Mouse (Mus musculus): Measurements from ENCODE around the gene Polr2h. TPM values are rescaled to one million over a fixed set of nuclear protein-coding genes. Genes with fewer than 3 reads are reported as not detected.

The Polr2h gene
- total and polyA plus RNA-seq, 3 experiments, result 9.0 to 11.8 (median 9.0) TPM

DNA sequence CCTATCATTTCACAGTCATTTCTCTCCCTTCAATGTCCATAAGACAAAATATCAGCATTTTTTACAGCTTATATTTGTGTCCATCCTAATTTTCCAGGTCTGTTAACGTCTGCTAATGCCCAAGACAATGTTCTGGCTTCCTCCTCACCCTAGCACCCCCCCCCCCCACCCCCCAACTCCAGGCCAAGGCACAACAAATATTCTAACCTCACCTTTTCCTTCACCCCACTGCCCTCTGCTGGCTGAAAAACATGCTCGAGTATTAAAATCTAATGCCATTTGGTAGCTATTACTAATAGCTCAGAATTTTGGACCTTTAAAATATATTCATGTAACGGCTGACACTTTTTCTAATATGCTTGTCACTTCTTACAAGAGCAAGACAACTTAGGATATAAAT is 44.2 kb downstream of the Polr2h start:
- H3K36me3 ChIP-seq (ENCODE audit: control insufficient read depth, insufficient read depth, low read length), result no peaks in the 10 kb centered on the region
- intact Hi-C loops (cut with DNase I), result loop anchor here (2.0 kb wide), 1 partner anchor 37 kb away; no protein-coding TSS in a partner anchor
- no peak overlapping the region for H3K4me3 ChIP-seq
- no peak overlapping the region for H3K9ac ChIP-seq (ENCODE audit: low read depth, low read length)
- no peaks in the 10 kb centered on the region for H3K79me2 ChIP-seq (replicated peaks; ENCODE audit: control insufficient read depth, insufficient read depth, low read length)
- H3K27ac ChIP-seq, result no peak overlapping the region
- WGBS, result 5% methylated on average over 3 of the region's 3 CpGs
- H3K27me3 ChIP-seq (ENCODE audit: control insufficient read depth, insufficient read depth, low read length), result no peaks in the 10 kb centered on the region
- DNase-seq, result peak; percentile 21 to 48
- TF ChIP-seq CTCF (IDR thresholded peaks at IDR 0.05) (peak; percentile 68), EP300 (IDR thresholded peaks at IDR 0.05; ENCODE audit: insufficient read depth, low read depth, low read length) (no peak)
- H3K4me1 ChIP-seq (ENCODE audit: control insufficient read depth, insufficient read depth, low read length), result no peaks in the 10 kb centered on the region

DNA sequence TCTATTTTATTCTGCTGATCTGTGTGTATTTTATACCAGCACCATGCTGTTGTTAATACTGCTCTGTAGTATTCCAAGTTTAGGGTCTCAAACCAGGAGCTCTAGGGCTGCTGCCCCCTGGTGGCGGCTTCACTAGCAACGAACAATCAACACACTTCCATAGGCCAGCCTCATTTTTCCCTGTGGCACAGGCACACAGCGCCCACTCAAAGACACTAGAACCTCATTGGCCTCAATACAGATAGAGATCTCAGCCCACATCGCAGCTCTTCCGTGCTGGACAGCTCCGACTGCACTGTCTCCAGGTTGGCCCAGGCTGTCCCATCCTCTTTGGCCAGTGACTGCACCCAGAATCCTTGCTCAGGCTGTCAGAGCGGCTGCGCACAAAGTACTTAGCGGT is 47.8 kb downstream of the Polr2h start:
- intact Hi-C loops (cut with DNase I), result loop anchor here (2.0 kb wide), 2 partner anchors 56 to 268 kb away; no protein-coding TSS in a partner anchor
- DNase-seq, result peak; percentile 25 to 57
- no peaks in the 10 kb centered on the region for H3K27me3 ChIP-seq (ENCODE audit: control insufficient read depth, insufficient read depth, low read length)
- no peaks in the 10 kb centered on the region for H3K36me3 ChIP-seq (ENCODE audit: control insufficient read depth, insufficient read depth, low read length)
- no peaks in the 10 kb centered on the region for H3K79me2 ChIP-seq (replicated peaks; ENCODE audit: control insufficient read depth, insufficient read depth, low read length)
- TF ChIP-seq CTCF (IDR thresholded peaks at IDR 0.05) (peak; percentile 78), EP300 (IDR thresholded peaks at IDR 0.05; ENCODE audit: insufficient read depth, low read depth, low read length) (no peak), POLR2A (IDR thresholded peaks at IDR 0.05; ENCODE audit: insufficient read depth, low read depth, low read length) (no peak)
- no peak overlapping the region for H3K27ac ChIP-seq
- no peak overlapping the region for H3K9ac ChIP-seq (ENCODE audit: low read depth, low read length)
- no peak overlapping the region for H3K4me3 ChIP-seq
- no peaks in the 10 kb centered on the region for H3K4me1 ChIP-seq (ENCODE audit: control insufficient read depth, insufficient read depth, low read length)
- 42% methylated on average over 9 of the region's 9 CpGs for WGBS

Other genes with a start within 250 kb of the Polr2h start
- 10 to 100 TPM; 49.9 to 60.1 TPM for gene Eif2b5, start 218.8 kb upstream of the Polr2h start, total RNA-seq (2021)
- 26.0 and 40.5 TPM in 2 replicates for gene Eif2b5, start 218.8 kb upstream of the Polr2h start, polyA plus RNA-seq (2012; rRNA removed)
- gene Dvl3, start 200.7 kb upstream of the Polr2h start, total RNA-seq (2021), result 10 to 100 TPM; 46.0 to 49.7 TPM
- gene Dvl3, start 200.7 kb upstream of the Polr2h start, polyA plus RNA-seq (2012; rRNA removed), result 28.7 and 32.9 TPM in 2 replicates
- 100 to 1,000 TPM; 195 to 211 TPM for gene Ap2m1, start 182.2 kb upstream of the Polr2h start, total RNA-seq (2021)
- 307 and 322 TPM in 2 replicates for gene Ap2m1, start 182.2 kb upstream of the Polr2h start, polyA plus RNA-seq (2012; rRNA removed)
- 10 to 100 TPM; 72.9 to 74.4 TPM for gene Abcf3, start 169.1 kb upstream of the Polr2h start, total RNA-seq (2021)
- 36.0 and 52.5 TPM in 2 replicates for gene Abcf3, start 169.1 kb upstream of the Polr2h start, polyA plus RNA-seq (2012; rRNA removed)
- gene Vwa5b2, start 128.2 kb upstream of the Polr2h start, total RNA-seq (2021), result under 1 TPM in 1 of 2 experiments, not detected in 1; 0.18 TPM
- 0.06 TPM in 1 of 2 replicates, not detected in the other for gene Vwa5b2, start 128.2 kb upstream of the Polr2h start, polyA plus RNA-seq (2012; rRNA removed)
- 1 to 10 TPM; 5.7 to 7.7 TPM for gene Eef1akmt4, start 106.1 kb upstream of the Polr2h start, total RNA-seq (2021)
- gene Eef1akmt4, start 106.1 kb upstream of the Polr2h start, polyA plus RNA-seq (2012; rRNA removed), result 9.1 and 12.8 TPM in 2 replicates
- gene Gm49333, start 106.1 kb upstream of the Polr2h start, total RNA-seq (2021), result under 1 TPM in 1 of 2 experiments, not detected in 1; 0.43 TPM
- 0.10 and 0.61 TPM in 2 replicates for gene Gm49333, start 106.1 kb upstream of the Polr2h start, polyA plus RNA-seq (2012; rRNA removed)
- gene Alg3, start 105.9 kb upstream of the Polr2h start, total RNA-seq (2021), result 10 to 100 TPM in 1 of 2 experiments, 1 to 10 TPM in 1; 9.9 to 10.4 TPM
- gene Alg3, start 105.9 kb upstream of the Polr2h start, polyA plus RNA-seq (2012; rRNA removed), result 19.2 and 19.5 TPM in 2 replicates
- gene Camk2n2, start 96.4 kb upstream of the Polr2h start, total RNA-seq (2021), result 1 to 10 TPM; 1.2 to 1.4 TPM
- 1.2 and 1.4 TPM in 2 replicates for gene Camk2n2, start 96.4 kb upstream of the Polr2h start, polyA plus RNA-seq (2012; rRNA removed)
- under 1 TPM; 0.42 to 0.66 TPM for gene Ece2, start 87.8 kb upstream of the Polr2h start, total RNA-seq (2021)
- gene Ece2, start 87.8 kb upstream of the Polr2h start, polyA plus RNA-seq (2012; rRNA removed), result 0.68 and 0.97 TPM in 2 replicates
- 100 to 1,000 TPM; 180 to 212 TPM for gene Psmd2, start 66.0 kb upstream of the Polr2h start, total RNA-seq (2021)
- 96.9 and 178 TPM in 2 replicates for gene Psmd2, start 66.0 kb upstream of the Polr2h start, polyA plus RNA-seq (2012; rRNA removed)
- 100 to 1,000 TPM; 344 to 420 TPM for gene Eif4g1, start 49.4 kb upstream of the Polr2h start, total RNA-seq (2021)
- 343 and 423 TPM in 2 replicates for gene Eif4g1, start 49.4 kb upstream of the Polr2h start, polyA plus RNA-seq (2012; rRNA removed)
- gene Fam131a, start 24.4 kb upstream of the Polr2h start, total RNA-seq (2021), result 10 to 100 TPM; 22.2 to 24.6 TPM
- gene Fam131a, start 24.4 kb upstream of the Polr2h start, polyA plus RNA-seq (2012; rRNA removed), result 31.3 and 40.5 TPM in 2 replicates
- gene Clcn2, start 81 bp downstream of the Polr2h start, total RNA-seq (2021), result 1 to 10 TPM; 1.3 to 1.8 TPM
- gene Clcn2, start 81 bp downstream of the Polr2h start, polyA plus RNA-seq (2012; rRNA removed), result 5.9 and 8.0 TPM in 2 replicates
- gene Chrd, start 15.5 kb downstream of the Polr2h start, total RNA-seq (2021), result 1 to 10 TPM; 2.0 to 2.2 TPM
- gene Chrd, start 15.5 kb downstream of the Polr2h start, polyA plus RNA-seq (2012; rRNA removed), result 3.6 and 4.8 TPM in 2 replicates
- under 1 TPM in 1 of 2 experiments, not detected in 1; 0.18 TPM for gene Thpo, start 16.8 kb downstream of the Polr2h start, total RNA-seq (2021)
- gene Thpo, start 16.8 kb downstream of the Polr2h start, polyA plus RNA-seq (2012; rRNA removed), result 0.41 and 0.84 TPM in 2 replicates